Mouse (Mus musculus): ENCODE results near the gene Adamtsl3. TPM values are rescaled to one million over a fixed set of nuclear protein-coding genes. Genes with fewer than 3 reads are reported as not detected.

The Adamtsl3 gene
- polyA plus RNA-seq, 2 experiments, result 8.3 to 9.2 TPM

DNA sequence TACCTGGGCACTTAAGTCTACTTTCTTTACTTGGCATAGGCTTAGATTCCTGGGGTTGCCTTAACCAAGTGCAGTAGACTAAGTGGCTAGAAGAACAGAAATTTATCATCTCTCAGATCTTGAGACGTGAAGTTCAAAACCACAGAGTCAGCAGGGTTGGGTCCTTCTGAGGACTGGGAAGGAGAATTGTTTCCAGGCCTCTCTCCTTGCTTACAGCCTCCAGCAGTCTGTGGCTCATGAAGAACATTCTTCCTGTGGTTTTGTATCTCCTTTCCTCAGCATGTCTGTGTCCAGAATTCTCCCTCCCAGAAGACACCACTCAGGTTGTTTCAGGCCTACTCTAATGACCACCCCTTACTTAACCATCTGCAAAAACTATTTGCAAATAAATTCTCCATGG lies 216.5 kb downstream of the Adamtsl3 start:
- no peak for TF ChIP-seq POLR2A (IDR thresholded peaks at IDR 0.05; ENCODE audit: borderline replicate concordance, extremely low read depth, insufficient read depth, insufficient read length)
- Histone ChIP-seq H3K27me3 (ENCODE audit: control insufficient read depth, insufficient read depth, low read length) (no peaks in the 10 kb centered on the region), H3K4me3 (replicated peaks; ENCODE audit: low read length) (no peak overlapping the region), H3K9me3 (ENCODE audit: control insufficient read depth, low read length) (no peaks in the 10 kb centered on the region), H3K9ac (ENCODE audit: low read depth, low read length, severe bottlenecking) (no peak overlapping the region), H3K4me1 (ENCODE audit: control insufficient read depth, insufficient read depth, low read length) (peaks cover 13% of the 10 kb centered on the region), H3K36me3 (ENCODE audit: control insufficient read depth, insufficient read depth, low read length) (no peaks in the 10 kb centered on the region), H3K27ac (replicated peaks; ENCODE audit: low read depth, low read length) (no peak overlapping the region), H3K4me2 (replicated peaks; ENCODE audit: low read depth, low read length, severe bottlenecking) (no peak overlapping the region)
- ATAC-seq (ENCODE audit: low FRiP score, low read depth), result no peak
- 61% methylated on average over 1 of the region's 1 CpGs for WGBS
- DNase-seq (ENCODE audit: low spot score), result no peak

DNA sequence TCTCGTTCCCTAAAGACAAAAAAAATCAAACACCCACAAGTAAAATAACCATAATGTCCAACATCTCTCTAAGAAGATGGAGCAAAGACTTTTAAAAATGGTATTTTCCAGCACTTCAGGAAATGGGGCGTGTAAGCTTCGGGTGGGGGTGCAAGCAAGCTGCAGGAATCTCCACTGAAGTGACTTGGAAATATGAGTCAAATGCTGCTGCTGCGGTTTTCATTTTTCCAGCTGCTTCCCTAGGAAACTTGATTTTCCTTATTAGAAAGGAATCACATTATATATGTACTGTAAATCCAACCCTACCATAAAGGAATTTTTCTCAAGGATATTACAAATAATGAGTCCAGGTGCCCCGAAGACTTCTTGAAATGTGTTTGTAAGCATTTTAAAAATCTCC lies 220.3 kb downstream of the Adamtsl3 start:
- Histone ChIP-seq H3K9ac (ENCODE audit: low read depth, low read length, severe bottlenecking) (no peak overlapping the region), H3K27ac (replicated peaks; ENCODE audit: low read depth, low read length) (no peak overlapping the region), H3K4me2 (replicated peaks; ENCODE audit: low read depth, low read length, severe bottlenecking) (no peak overlapping the region), H3K27me3 (ENCODE audit: control insufficient read depth, insufficient read depth, low read length) (no peaks in the 10 kb centered on the region), H3K36me3 (ENCODE audit: control insufficient read depth, insufficient read depth, low read length) (0 out of 2 replicates have a peak, but pooled peaks cover 2% of the 10 kb centered on the region), H3K4me1 (ENCODE audit: control insufficient read depth, insufficient read depth, low read length) (peaks cover 15% of the 10 kb centered on the region), H3K4me3 (replicated peaks; ENCODE audit: low read length) (no peak overlapping the region), H3K9me3 (ENCODE audit: control insufficient read depth, low read length) (0 out of 2 replicates have a peak, but pooled peaks cover 3% of the 10 kb centered on the region)
- no peak for ATAC-seq (ENCODE audit: low FRiP score, low read depth)
- WGBS, result 50% methylated on average over 5 of the region's 5 CpGs
- TF ChIP-seq POLR2A (IDR thresholded peaks at IDR 0.05; ENCODE audit: borderline replicate concordance, extremely low read depth, insufficient read depth, insufficient read length), result no peak
- peak; percentile 52 for DNase-seq (ENCODE audit: low spot score)

DNA sequence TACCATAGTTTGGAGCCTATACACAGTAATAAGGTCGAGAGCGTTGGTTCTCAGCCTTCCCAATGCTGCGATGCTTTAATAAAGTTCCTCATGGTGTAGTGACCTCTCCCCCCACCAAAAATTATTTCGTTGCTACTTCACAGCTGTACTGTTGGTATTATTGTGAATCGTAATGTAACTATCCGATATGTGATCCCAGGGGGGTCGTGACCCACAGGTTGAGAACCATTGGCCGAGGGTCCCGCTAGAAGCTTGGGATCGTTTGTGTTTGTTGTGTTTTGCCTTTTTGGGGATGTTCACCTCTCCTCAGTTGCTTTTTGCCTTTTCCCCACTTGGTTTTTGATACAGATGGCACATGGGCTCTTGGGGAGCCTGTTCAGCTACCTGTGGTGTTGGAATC lies 220.9 kb downstream of the Adamtsl3 start:
- Histone ChIP-seq H3K4me1 (ENCODE audit: control insufficient read depth, insufficient read depth, low read length) (peaks cover 15% of the 10 kb centered on the region), H3K27ac (replicated peaks; ENCODE audit: low read depth, low read length) (no peak overlapping the region), H3K4me3 (replicated peaks; ENCODE audit: low read length) (no peak overlapping the region), H3K9ac (ENCODE audit: low read depth, low read length, severe bottlenecking) (no peak overlapping the region), H3K9me3 (ENCODE audit: control insufficient read depth, low read length) (0 out of 2 replicates have a peak, but pooled peaks cover 3% of the 10 kb centered on the region), H3K36me3 (ENCODE audit: control insufficient read depth, insufficient read depth, low read length) (0 out of 2 replicates have a peak, but pooled peaks cover 2% of the 10 kb centered on the region), H3K4me2 (replicated peaks; ENCODE audit: low read depth, low read length, severe bottlenecking) (no peak overlapping the region), H3K27me3 (ENCODE audit: control insufficient read depth, insufficient read depth, low read length) (no peaks in the 10 kb centered on the region)
- DNase-seq (ENCODE audit: low spot score) (no peak), ATAC-seq (ENCODE audit: low FRiP score, low read depth) (no peak)
- WGBS, result 82% methylated on average over 10 of the region's 10 CpGs
- no peak for TF ChIP-seq POLR2A (IDR thresholded peaks at IDR 0.05; ENCODE audit: borderline replicate concordance, extremely low read depth, insufficient read depth, insufficient read length)

DNA sequence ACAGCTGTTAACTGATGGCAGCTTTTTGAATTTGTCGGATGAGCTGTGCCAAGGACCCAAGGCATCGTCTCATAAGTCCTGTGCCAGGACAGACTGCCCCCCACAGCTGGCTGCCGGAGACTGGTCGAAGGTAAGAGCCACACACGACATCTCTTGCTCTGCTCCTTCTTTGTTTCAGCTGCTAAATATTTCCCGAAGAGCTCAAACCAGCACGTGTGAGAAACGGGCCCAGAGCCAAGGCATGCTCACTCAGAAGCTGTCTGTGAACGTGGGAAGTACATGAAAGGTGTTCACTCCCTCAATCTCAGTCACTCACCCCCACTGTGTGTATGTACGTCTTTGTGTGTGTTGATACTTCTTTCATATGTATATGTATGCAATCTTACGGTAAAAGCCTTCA lies 221.6 kb downstream of the Adamtsl3 start:
- 60% methylated on average over 11 of the region's 11 CpGs for WGBS
- no peak for ATAC-seq (ENCODE audit: low FRiP score, low read depth)

DNA sequence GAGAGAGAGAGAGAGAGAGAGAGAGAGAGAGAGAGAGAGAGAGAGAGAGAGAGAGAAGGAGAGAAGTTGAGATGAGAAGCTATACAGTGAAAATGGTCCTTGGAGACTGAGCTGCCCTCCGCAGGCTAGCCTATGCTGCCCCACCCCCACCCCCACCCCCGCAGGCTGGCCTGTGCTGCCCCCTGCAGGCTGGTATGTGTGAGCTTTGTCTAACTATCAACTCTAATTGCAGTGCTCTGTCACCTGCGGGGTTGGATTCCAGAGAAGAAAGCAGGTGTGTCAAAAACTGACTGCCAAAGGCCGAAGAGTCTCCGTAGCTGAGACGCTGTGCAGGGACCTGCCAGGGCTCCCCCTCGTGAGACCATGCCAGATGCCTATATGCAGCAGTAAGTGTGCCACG lies 231.2 kb downstream of the Adamtsl3 start:
- Histone ChIP-seq H3K4me1 (ENCODE audit: control insufficient read depth, insufficient read depth, low read length) (no peaks in the 10 kb centered on the region), H3K27ac (replicated peaks; ENCODE audit: low read depth, low read length) (no peak overlapping the region), H3K36me3 (ENCODE audit: control insufficient read depth, insufficient read depth, low read length) (no peaks in the 10 kb centered on the region), H3K9ac (ENCODE audit: low read depth, low read length, severe bottlenecking) (no peak overlapping the region), H3K4me3 (replicated peaks; ENCODE audit: low read length) (no peak overlapping the region), H3K27me3 (ENCODE audit: control insufficient read depth, insufficient read depth, low read length) (no peaks in the 10 kb centered on the region), H3K9me3 (ENCODE audit: control insufficient read depth, low read length) (no peaks in the 10 kb centered on the region), H3K4me2 (replicated peaks; ENCODE audit: low read depth, low read length, severe bottlenecking) (no peak overlapping the region)
- DNase-seq (ENCODE audit: low spot score) (no peak), ATAC-seq (ENCODE audit: low FRiP score, low read depth) (no peak)
- TF ChIP-seq POLR2A (IDR thresholded peaks at IDR 0.05; ENCODE audit: borderline replicate concordance, extremely low read depth, insufficient read depth, insufficient read length), result no peak
- 41% methylated on average over 8 of the region's 8 CpGs for WGBS

More for the DNA sequence above, 221.6 kb downstream of the Adamtsl3 start:
- no peaks in the 10 kb centered on the region for H3K27me3 ChIP-seq (ENCODE audit: control insufficient read depth, insufficient read depth, low read length)
- peaks cover 15% of the 10 kb centered on the region for H3K4me1 ChIP-seq (ENCODE audit: control insufficient read depth, insufficient read depth, low read length)
- 0 out of 2 replicates have a peak overlapping the region, but pooled peaks have one; percentile 5 for H3K27ac ChIP-seq (replicated peaks; ENCODE audit: low read depth, low read length)
- no peak overlapping the region for H3K4me2 ChIP-seq (replicated peaks; ENCODE audit: low read depth, low read length, severe bottlenecking)
- H3K9me3 ChIP-seq (ENCODE audit: control insufficient read depth, low read length), result 0 out of 2 replicates have a peak, but pooled peaks cover 3% of the 10 kb centered on the region
- H3K36me3 ChIP-seq (ENCODE audit: control insufficient read depth, insufficient read depth, low read length), result 0 out of 2 replicates have a peak, but pooled peaks cover 2% of the 10 kb centered on the region
- no peak for DNase-seq (ENCODE audit: low spot score)
- no peak overlapping the region for H3K9ac ChIP-seq (ENCODE audit: low read depth, low read length, severe bottlenecking)
- no peak overlapping the region for H3K4me3 ChIP-seq (replicated peaks; ENCODE audit: low read length)
- TF ChIP-seq POLR2A (IDR thresholded peaks at IDR 0.05; ENCODE audit: borderline replicate concordance, extremely low read depth, insufficient read depth, insufficient read length), result no peak

DNA sequence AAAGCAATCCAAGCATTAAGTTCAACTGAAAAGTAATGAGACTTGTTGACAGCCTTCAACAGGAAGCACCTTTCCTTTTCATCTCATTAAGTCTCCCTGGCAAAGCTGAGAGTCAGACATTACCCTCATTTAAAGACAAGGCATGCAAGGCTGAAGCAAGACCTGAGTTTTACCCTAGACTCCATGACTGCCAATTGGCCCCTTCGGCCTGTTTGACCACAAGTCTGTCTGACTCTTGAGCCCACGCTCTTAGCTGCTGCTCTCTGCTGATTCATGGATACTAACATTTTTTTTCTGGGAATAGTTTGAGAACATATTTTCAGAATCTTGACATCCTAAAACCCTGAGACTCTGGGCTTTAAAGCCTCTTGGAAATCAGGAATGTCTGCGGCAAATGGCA lies 232.3 kb downstream of the Adamtsl3 start:
- WGBS, result 87% methylated on average over 3 of the region's 3 CpGs
- TF ChIP-seq POLR2A (IDR thresholded peaks at IDR 0.05; ENCODE audit: borderline replicate concordance, extremely low read depth, insufficient read depth, insufficient read length), result no peak

More for the DNA sequence above, 232.3 kb downstream of the Adamtsl3 start:
- Histone ChIP-seq H3K4me2 (replicated peaks; ENCODE audit: low read depth, low read length, severe bottlenecking) (no peak overlapping the region), H3K27me3 (ENCODE audit: control insufficient read depth, insufficient read depth, low read length) (no peaks in the 10 kb centered on the region), H3K36me3 (ENCODE audit: control insufficient read depth, insufficient read depth, low read length) (no peaks in the 10 kb centered on the region), H3K4me1 (ENCODE audit: control insufficient read depth, insufficient read depth, low read length) (no peaks in the 10 kb centered on the region), H3K27ac (replicated peaks; ENCODE audit: low read depth, low read length) (no peak overlapping the region), H3K9ac (ENCODE audit: low read depth, low read length, severe bottlenecking) (no peak overlapping the region), H3K4me3 (replicated peaks; ENCODE audit: low read length) (no peak overlapping the region), H3K9me3 (ENCODE audit: control insufficient read depth, low read length) (no peaks in the 10 kb centered on the region)
- DNase-seq (ENCODE audit: low spot score), result no peak
- no peak for ATAC-seq (ENCODE audit: low FRiP score, low read depth)

Data from limb, embryonic 14.5 days (tissue).